Mouse (Mus musculus): ENCODE data around the gene Orm2.
A peak's percentile ranks its signal among the peaks of the same experiment; 100 is the strongest.

Orm2 gene

GRCm38 (mm10) chr4:63362150-63362549 is at the start of gene Orm2:
TSS of gene Orm2 (plus strand) at chr4:63362449.
- DNase-seq (ENCODE audit: low read depth), result no peak

DNA sequence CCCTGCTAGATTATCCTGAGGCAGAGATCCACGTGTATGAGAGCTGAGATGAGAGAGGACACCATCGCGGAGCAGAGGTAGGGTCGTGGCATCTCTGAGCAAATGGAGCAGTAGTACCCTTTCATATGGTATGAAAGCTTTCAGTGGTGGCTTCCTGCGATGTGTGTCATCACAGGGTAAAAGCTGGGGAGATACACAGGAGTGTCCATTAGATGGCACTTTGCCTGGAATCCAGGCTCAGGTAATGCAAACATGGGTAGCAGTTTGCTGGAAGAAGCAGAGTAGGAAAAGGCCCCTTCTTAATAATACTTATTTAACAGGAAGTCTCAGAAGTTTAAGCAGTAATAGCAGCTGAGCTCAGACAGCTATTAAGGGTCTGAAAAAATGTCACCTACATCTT is 48.2 kb upstream of the Orm2 start:
- no peak for DNase-seq (ENCODE audit: low read depth)

GRCm38 (mm10) chr4:63316076-63316746 is 46.0 kb upstream of the Orm2 start:
- DNase-seq (ENCODE audit: low read depth), result peak; percentile 16

DNA sequence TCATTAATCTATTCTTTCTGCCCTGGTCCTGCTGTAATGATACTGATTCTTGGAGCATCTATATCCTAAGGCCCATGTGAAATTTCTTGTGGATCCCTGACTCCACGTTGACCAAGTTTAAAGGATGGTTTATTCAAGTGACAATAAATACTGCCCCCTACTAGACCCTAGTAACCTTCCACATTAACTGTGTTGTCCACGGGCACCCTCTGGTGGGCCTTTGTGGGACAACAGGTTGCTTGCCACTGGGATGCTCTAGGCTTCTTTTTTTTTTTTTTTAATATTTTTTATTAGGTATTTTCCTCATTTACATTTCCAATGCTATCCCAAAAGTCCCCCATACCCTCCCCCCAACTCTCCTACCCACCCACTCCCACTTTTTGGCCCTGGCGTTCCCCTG is 42.7 kb upstream of the Orm2 start:
- DNase-seq (ENCODE audit: low read depth), result peak; percentile 15

DNA sequence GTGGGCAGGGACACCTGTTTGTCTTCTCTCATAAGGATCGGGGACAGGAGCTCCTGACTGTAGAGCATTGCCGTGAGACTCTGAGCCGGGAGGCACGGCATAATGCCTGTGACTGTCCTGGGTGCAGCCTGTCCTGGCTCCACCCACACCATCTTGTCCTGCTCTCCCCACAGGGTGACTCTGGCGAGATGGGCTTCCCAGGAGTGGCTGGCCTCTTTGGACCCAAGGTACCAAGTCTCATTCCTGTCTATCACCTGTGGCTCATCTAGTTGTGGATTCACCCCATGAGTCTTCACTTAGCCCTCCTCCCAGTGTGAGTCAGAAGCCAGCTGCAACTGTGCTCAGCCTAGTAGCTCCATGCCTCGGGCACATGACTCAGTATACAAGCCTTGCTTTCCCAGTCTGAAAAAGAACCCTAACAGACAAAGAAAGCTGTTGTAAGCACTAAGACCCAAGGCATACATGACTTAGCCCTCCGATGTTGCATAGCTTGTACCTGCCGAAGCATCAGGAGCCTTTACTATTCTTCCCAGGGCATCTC is 38.9 kb upstream of the Orm2 start:
- no peak for DNase-seq (ENCODE audit: low read depth)

DNA sequence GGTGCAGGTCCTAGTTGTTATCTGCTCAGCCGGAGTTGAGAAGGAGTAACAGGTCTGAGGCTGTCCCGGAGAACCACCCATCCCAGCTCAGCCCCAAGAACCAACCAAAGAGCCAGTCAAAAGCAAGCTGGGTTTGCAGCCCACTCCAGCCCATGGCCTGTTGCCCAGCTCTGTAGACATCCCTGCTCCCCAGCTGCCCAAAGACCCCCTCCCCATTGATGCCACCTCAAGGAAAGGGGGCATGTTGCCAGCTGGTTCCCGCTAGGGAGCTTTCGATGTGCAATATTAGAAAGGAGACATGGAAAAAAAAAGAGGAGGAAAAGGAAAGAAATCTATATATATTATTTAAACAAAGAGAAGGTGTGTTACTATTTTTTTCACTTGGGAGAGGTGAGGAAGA is 28.8 kb upstream of the Orm2 start:
- DNase-seq (ENCODE audit: low read depth), result no peak

GRCm38 (mm10) chr4:63338414-63339076 is 23.7 kb upstream of the Orm2 start:
- DNase-seq (ENCODE audit: low read depth), result no peak

GRCm38 (mm10) chr4:63342491-63342890 is 19.8 kb upstream of the Orm2 start:
- no peak for DNase-seq (ENCODE audit: low read depth)

- DNase-seq (ENCODE audit: low read depth), result no peak
Measured at GRCm38 (mm10) chr4:63343608-63344007, 18.6 kb upstream of the Orm2 start.

DNA sequence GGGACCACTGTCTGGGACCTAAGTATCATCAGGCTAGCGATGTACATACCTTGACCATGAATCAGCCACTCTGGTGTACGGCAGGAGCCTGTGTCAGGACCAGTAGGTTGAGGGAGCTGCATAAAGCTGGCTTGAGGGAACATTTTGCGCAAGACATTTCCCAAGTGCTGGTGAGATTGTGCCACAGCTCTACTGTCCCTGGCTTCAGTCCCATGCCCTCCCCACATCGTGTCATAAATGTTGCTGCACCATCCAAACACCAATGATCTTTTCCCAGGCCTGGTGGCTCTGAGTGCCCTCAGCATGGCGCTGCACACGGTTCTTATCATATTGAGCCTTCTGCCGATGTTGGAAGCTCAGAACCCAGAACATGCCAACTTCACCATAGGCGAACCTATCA is 18.0 kb upstream of the Orm2 start, which contains the start of gene Orm1:
Orm1 (plus strand) TSS at position 266 of the 400 bp plus-strand sequence.
- peak; percentile 11 for DNase-seq (ENCODE audit: low read depth)

DNA sequence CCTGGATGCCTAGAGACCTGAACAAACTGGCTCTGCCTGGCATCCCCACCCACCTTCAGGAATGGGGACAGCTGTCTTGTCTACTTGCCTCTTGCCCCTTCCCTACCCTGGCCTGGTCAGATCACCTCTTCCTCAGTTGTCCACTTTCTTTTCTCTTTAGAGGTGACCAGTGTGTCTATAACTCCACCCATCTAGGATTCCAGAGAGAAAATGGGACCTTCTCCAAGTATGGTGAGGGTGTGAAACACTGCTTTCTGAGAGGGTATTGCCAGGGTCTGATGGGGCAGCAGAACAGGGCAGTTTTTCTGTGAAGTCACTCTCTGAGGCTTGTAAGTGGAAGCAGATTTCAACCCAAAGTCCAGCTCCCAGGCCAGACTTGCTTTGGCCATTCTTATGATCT is 17.0 kb upstream of the Orm2 start:
- DNase-seq (ENCODE audit: low read depth), result no peak

GRCm38 (mm10) chr4:63346659-63347058 is 15.6 kb upstream of the Orm2 start:
- no peak for DNase-seq (ENCODE audit: low read depth)

DNA sequence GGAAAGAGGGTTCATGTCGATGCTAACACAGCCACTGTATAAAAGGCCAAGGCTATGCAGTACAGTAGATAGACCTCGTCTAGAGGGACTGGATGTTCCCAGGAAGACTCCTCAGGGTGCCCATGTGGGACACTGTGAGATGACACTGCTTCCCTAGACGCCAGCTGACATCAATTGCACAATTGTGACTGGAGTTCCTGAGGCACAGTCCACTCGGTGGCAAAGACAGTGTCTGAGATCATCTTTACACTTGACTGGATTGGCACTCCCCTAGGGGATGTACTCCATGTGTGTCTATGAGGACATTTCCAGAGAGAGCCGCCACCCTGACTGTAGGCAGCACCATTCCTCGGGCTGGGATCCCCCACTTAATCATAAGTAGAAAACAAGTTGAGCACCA is 13.7 kb upstream of the Orm2 start:
- DNase-seq (ENCODE audit: low read depth), result no peak

DNA sequence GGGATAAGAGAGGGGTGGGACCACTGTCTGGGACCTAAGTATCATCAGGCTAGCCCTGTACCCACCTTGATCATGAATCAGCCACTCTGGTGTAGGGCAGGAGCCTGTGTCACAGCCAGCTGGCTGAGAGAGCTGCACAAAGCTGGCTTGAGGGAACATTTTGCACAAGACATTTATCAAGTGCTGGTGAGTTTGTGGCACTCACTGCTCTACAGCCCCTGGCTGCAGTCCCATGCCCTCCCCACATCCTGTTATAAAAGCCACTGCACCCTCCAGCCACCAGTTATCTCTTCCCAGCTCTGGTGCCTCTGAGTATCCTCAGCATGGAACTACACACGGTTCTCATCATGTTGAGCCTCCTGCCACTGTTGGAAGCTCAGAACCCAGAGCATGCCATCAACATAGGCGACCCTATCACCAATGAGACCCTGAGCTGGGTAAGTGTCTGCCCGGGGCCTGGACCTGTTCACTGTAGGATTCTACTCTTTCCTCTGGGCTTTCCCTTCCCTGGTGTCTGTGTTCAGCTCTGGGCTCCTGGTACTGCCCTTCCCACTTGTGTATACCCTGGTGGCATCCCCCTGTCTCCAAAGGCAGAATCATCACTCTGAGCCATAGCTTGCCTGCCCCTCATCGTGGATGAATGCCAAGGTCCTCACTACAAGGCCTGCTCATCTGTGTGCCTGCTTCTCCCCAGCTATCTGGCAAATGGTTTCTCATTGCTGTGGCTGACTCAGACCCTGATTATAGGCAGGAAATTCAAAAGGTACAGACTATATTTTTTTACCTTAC is 6.2 kb upstream of the Orm2 start, which contains the start of gene Orm3:
Orm3 (plus strand) TSS at position 286 of the 789 bp plus-strand sequence.
- DNase-seq (ENCODE audit: low read depth), result peak; percentile 2

GRCm38 (mm10) chr4:63356981-63357570 is 5.2 kb upstream of the Orm2 start:
- DNase-seq (ENCODE audit: low read depth), result no peak

DNA sequence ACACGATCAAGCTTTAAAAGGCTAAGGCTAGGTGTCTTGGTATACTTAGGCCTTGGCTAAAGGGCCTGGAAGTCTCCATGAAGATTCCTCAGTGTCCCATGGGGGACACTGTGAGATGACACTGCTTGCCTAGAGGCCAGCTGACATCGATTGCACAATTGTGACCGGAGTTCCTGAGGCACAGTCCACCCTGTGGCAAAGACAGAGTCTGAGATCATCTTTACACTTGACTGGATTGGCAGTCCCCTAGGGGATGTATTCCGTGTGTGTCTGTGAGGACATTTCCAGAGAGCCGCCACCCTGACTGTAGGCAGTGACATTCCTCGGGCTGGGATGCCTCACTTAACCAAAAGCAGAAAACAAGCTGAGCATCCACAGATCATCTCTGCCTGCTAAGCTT is 2.4 kb upstream of the Orm2 start:
- DNase-seq (ENCODE audit: low read depth), result no peak

DNA sequence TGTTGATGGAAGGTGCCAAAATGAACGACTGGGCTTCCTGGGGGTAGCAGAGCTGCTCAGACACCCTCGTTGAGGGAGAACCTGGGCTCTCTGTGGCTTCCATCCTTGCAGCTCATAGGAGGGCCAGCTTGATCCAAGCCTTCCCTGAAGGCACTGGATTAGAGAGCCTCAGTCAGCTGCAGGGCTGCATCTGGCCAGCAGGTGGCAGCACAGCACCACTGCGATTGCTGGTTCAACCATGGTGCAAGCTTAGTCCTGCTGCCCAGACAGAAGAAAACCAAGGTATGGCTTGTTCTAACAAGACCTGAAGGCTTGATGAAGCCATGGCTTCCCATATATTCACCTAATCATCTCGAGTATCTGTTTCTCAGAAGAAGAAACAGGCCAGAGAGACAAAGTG is 6.3 kb downstream of the Orm2 start:
- DNase-seq (ENCODE audit: low read depth), result peak; percentile 38

- DNase-seq (ENCODE audit: low read depth), result no peak
Measured at GRCm38 (mm10) chr4:63370897-63371296, 8.6 kb downstream of the Orm2 start.

- peak; percentile 28 for DNase-seq (ENCODE audit: low read depth)
Measured at GRCm38 (mm10) chr4:63371890-63372289, 9.6 kb downstream of the Orm2 start.

DNA sequence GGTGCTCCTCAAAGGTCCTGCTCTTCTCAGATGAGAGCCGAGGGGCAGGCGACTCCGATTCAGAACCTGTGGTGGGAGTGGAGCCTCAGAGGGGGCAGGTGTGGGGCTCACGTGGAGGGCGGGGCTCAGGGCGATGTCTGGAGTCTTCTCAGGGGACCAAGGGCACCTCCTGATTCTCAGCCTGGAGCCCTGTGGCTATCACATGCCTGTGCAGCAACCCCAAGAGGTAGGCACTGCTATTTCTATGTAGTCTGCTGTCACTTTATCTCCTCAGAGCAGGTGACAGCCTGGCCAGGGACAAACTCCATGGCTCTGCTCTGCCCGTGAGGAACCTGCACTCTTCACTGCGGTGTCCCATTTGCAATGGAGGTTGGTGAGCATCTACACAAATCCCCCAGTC is 11.2 kb downstream of the Orm2 start:
- no peak for DNase-seq (ENCODE audit: low read depth)

GRCm38 (mm10) chr4:63374331-63374730 is 12.1 kb downstream of the Orm2 start:
- no peak for DNase-seq (ENCODE audit: low read depth)

DNA sequence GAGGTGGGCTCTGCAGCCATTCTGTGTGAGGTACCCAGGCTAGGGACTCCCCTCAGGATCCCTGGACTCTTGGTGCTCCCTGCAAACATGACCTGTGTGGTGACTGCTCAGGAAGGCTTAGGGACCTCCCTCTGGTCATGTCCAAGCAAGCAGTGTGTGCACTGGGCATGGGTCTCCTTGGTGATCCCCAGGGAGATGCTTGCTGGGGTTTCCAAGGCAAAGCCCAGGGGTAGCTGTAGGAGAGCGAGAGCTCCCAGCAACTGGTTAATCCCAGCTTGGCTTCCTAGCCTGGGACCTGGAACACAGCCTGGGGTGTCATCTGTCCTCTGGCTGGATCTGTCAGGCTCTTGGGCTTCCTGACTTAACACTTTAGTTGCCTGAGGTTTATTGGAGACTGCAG is 13.1 kb downstream of the Orm2 start:
- DNase-seq (ENCODE audit: low read depth), result no peak

Data from 416B (cell line).